Mouse (Mus musculus) monocyte, adult 5-6 weeks (primary cell): ENCODE measurements around the gene Fbxo31. TPM values are rescaled to one million over a fixed set of nuclear protein-coding genes. Genes with fewer than 3 reads are reported as not detected.

Experiments
- ATAC-seq: fragments of 153-309, 156-312 bp; replicated peaks from 2 replicates; pipeline ENCODE4 v1.8.0; 2017; ENCODE audit warnings: mild to moderate bottlenecking; ENCODE audit not compliant: low TSS enrichment, insufficient number of reproducible peaks, severe bottlenecking, poor library complexity, low FRiP score
- total RNA-seq: library from RNA; stranded (forward); fragments of 200-1000, 200-491, 200-594 nt; gene quantifications from 3 replicates; pipeline ENCODE4 v1.2.3, GENCODE M21; 2017

Fbxo31 gene
- total RNA-seq, 1 experiment from 2014 or later: 7.4 TPM

- no peak for ATAC-seq
Observed at GRCm38 (mm10) chr8:121525111-121525818, 53.3 kb downstream of the Fbxo31 start.

GRCm38 (mm10) chr8:121513429-121513828, 65.2 kb downstream of the Fbxo31 start:
- 0 out of 2 replicates have a peak, but pooled peaks have one; percentile 50 for ATAC-seq

- no peak for ATAC-seq
Observed at GRCm38 (mm10) chr8:121511751-121512150, 66.9 kb downstream of the Fbxo31 start.

Other genes starting within 250 kb of the Fbxo31 start
- not detected in 3 replicates for gene 1700018B08Rik, start 34.5 kb downstream of the Fbxo31 start, total RNA-seq
- gene Map1lc3b, start 11.6 kb upstream of the Fbxo31 start, total RNA-seq: 141 to 166 TPM (median 161 TPM) in 3 replicates
- gene Zcchc14, start 74.1 kb upstream of the Fbxo31 start, total RNA-seq: 0.19 to 0.21 TPM in 2 of 3 replicates, not detected in the other
- not detected in 3 replicates for gene Jph3, start 150.8 kb upstream of the Fbxo31 start, total RNA-seq